Mouse (Mus musculus) C2C12 (cell line): ENCODE results near the gene Agap2.

ENCODE experiments used
- CEBPB ChIP-seq: IDR thresholded peaks from one replicate; pipeline ENCODE4 v1.6.1; 2011; ENCODE audit warnings: low read depth, mild to moderate bottlenecking, control low read depth, moderate library complexity
- CTCF ChIP-seq: IDR thresholded peaks from one replicate; pipeline ENCODE4 v1.5.1; 2011; ENCODE audit not compliant: control insufficient read depth, insufficient read depth, insufficient read length
- FOSL1 ChIP-seq: IDR thresholded peaks from one replicate; pipeline ENCODE4 v1.8.0; 2011; ENCODE audit warnings: mild to moderate bottlenecking, low read length; ENCODE audit not compliant: poor library complexity, insufficient read depth, severe bottlenecking
- MAX ChIP-seq: IDR thresholded peaks from one replicate; pipeline ENCODE4 v1.6.1; 2011; ENCODE audit warnings: mild to moderate bottlenecking, control low read depth
- MYOD1 ChIP-seq: IDR thresholded peaks from one replicate; pipeline ENCODE4 v1.6.1; 2011; ENCODE audit warnings: low read depth; ENCODE audit not compliant: control insufficient read depth, insufficient read length
- MYOG ChIP-seq: IDR thresholded peaks from one replicate; pipeline ENCODE4 v1.6.1; 2011; ENCODE audit not compliant: control insufficient read depth, insufficient read length; ENCODE audit errors: extremely low read depth
- USF1 ChIP-seq: IDR thresholded peaks from one replicate; pipeline ENCODE4 v1.6.1; 2011; ENCODE audit warnings: low read depth, mild to moderate bottlenecking, control low read depth, moderate library complexity

GRCm38 (mm10) chr10:127061513-127061912 lies 13.6 kb upstream of the Agap2 start:
- TF ChIP-seq CTCF (no peak), MAX (no peak), USF1 (no peak), MYOD1 (no peak), CEBPB (no peak), MYOG (no peak), FOSL1 (no peak)
